Mouse (Mus musculus) urinary bladder, postnatal 14 days (tissue): ENCODE results near the gene Olfr575.

ENCODE experiments used
- DNase-seq: peaks from one replicate; pipeline ENCODE4 v3.0.0; 2021; ENCODE audit warnings: low spot score

Gene Olfr575

GRCm38 (mm10) chr7:102958593-102958992 lies at the start of gene Olfr575:
Olfr575 (minus strand) TSS chr7:102958775.
- DNase-seq, result no peak

DNA sequence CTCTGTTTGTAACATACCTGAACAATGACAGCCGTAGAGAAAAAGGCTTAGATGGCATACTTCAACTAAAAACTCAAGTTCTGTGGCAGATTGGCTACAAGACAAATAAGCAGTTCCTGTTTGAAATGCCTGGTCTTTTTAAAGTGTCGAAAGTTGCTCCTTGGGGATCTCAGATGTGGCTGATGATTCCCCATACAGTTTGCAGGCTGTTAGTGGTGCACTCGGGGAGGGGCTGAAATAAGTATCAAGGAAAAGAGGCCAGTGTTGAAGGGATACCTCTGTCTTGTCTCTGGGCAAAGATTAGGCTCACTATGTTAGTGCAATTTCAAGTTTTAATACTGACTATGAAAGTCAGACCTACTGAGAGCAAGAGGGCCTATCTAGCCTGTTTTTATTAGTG lies 30.6 kb upstream of the Olfr575 start, which contains the start of gene Olfr578:
Gene Olfr578, minus strand, starts transcription at position 101 of the 400 bp plus-strand sequence.
- DNase-seq, result no peak

DNA sequence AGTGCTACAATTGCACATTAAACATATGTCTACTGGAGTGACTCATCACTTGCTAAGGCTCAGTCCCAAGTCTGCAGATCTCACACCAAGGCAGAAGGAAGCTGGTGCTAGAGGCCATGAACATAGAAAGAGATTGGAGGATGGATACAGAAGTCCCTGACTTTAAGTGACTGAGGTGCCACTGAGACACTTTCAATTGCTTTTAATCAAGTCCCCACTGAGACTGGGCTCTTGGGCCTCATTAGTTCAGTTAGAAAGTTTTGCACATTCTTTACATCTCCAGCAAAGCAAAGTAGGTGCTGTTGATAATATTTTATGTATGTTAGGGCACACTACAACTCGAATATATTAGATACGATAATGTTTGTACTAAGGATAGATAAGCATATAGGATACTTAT lies 17.3 kb upstream of the Olfr575 start, which contains the start of gene Olfr577:
Gene Olfr577, minus strand, starts transcription at position 101 of the 400 bp plus-strand sequence.
- DNase-seq, result no peak

DNA sequence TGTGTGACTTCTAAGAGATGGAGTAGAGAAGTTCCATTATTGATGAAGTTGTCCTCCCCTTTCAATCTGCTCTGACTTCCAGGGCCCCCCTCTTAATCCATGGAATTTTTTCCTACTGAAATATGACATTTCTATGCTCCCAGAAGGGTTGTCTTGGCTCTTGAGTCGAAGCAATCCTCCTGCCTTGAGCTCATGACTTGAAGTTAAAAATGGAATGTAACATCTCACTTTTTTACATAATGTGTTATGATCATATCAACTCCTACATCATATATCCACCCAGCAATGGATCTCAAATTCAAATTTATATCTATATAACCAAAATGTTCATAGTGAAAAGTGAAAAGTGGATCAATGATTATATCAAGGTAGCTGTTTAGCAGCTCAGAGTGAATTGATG lies 15.8 kb upstream of the Olfr575 start:
- no peak for DNase-seq

GRCm38 (mm10) chr7:102962360-102962759 lies 3.8 kb upstream of the Olfr575 start, which contains the start of gene Olfr576:
Olfr576 (plus strand) TSS chr7:102962660.
- no peak for DNase-seq

GRCm38 (mm10) chr7:102958137-102958536 lies 438 bp downstream of the Olfr575 start:
- no peak for DNase-seq

GRCm38 (mm10) chr7:102950732-102951131 lies 7.8 kb downstream of the Olfr575 start:
- DNase-seq, result no peak

GRCm38 (mm10) chr7:102948167-102948566 lies 10.4 kb downstream of the Olfr575 start, which contains the start of gene Olfr574:
Olfr574 (plus strand) TSS chr7:102948467.
- no peak for DNase-seq

- no peak for DNase-seq
Measured at GRCm38 (mm10) chr7:102943417-102943816, 15.2 kb downstream of the Olfr575 start.

- no peak for DNase-seq
Measured at GRCm38 (mm10) chr7:102942475-102942874, 16.1 kb downstream of the Olfr575 start, which contains the start of gene Olfr573-ps1. Olfr573-ps1 (minus strand) TSS chr7:102942575.

DNA sequence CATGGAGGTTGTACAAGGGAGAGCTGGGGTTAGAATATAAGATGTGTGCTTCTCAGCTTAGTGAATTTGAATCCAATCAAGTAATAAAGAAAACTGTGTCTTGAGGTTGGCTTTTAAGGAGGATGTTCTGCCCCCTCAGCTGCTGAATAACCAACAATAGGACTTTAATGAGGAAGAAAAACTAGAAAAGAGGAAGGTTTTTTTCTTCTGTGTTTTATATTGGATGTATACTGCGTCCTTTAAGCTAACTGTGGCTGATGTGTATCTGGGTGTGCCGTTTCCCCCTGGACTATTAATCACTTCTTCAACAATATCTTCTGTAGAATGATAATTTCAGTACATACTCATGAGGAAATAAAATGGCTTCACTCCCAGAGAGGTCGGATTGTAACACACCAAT lies 31.5 kb downstream of the Olfr575 start:
- no peak for DNase-seq

DNA sequence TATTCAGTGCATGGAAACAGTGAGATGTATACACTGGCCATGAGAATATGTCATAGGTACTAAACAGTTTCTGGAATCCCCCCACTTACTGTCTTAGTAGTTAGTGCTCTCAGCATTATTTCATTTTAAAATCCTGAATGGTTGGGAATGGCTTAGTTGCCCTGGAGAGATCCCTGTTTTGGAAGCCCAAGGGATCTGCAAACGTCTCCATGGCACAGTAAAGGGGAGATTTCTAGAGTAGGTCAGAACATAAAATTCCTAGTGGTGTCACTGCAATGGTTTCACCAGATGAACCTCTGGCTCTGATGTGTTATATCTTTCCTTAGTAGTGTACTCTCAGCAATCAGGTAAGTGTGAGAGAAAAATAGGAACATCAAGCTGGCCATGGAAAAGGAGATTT lies 34.5 kb downstream of the Olfr575 start, which contains the start of gene Olfr572:
Gene Olfr572, plus strand, starts transcription at position 301 of the 400 bp plus-strand sequence.
- DNase-seq, result no peak

- no peak for DNase-seq
Measured at GRCm38 (mm10) chr7:102919632-102920031, 38.9 kb downstream of the Olfr575 start.

GRCm38 (mm10) chr7:102917032-102917875 lies 41.3 kb downstream of the Olfr575 start, which contains the start of gene Olfr571:
Olfr571 (minus strand) TSS chr7:102917536.
- DNase-seq, result no peak

DNA sequence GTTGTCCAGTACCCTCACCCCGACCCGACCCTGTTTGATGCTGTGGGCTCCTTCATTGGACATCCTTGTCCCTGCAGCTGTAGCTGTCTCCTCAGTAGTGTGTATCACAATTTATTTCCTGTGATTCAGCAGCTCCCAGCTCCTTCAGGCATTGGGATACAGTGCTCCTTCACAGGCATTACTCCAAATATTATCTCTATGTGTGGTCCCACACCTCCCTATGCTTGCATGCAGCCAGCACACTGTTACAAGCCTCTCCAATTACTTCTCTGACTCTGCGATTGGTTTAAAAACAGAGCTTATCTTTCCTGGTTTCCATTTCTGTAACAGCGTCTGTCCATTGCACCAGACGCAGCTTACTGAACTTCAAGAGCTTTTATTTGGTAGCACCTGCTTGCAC lies 42.2 kb downstream of the Olfr575 start:
- DNase-seq, result no peak

DNA sequence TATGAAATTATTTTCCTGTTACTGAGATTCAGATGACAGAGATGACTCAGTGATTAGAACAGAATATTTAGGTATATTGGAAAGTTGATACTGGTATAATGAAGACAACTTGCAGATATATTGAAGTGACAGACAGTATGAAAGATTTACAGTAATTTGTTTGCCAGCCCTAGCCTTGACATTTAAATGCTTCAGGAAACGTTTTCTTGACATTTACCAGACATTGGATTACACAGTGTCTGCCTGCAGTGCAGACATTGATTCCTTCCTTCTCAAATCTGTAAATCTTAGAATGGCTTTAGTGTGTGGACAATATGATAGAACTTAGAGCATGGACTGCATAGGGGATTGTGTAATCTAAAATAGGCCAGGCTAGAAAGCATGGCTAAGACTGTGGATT lies 43.3 kb downstream of the Olfr575 start:
- no peak for DNase-seq
